Mouse (Mus musculus): ENCODE results near the gene Abhd6.

DNA sequence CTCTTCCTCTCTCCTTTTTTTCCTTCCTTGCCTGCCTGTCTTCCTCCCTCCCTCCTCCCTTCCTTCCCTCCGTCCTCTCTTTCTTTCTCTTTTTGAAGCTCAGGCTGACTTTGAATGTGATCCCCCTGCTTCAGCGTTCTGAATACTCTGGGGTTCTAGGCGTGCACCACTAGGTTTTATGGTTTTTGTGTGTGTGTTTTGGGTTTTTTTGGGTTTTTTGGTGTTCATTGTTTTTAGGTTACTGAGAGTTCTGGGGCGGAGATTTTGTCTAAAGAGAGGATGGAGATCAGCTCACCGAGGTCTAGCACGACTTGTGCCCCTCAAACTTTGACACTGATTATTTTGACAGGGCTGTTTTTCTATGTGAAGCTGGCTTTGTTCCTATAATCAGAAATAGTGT lies 9.2 kb downstream of the Abhd6 start:
- TF ChIP-seq POLR2A (IDR thresholded peaks at IDR 0.05; ENCODE audit: borderline replicate concordance, extremely low read depth, low read depth, low read length) (no peak), CTCF (IDR thresholded peaks at IDR 0.05; ENCODE audit: insufficient read depth, low read length) (no peak)

Data from lung, adult 2 months (tissue).